Mouse (Mus musculus): Measurements from ENCODE around the gene Stx19.
A peak's percentile ranks its signal among the peaks of the same experiment; 100 is the strongest.

Gene Stx19

DNA sequence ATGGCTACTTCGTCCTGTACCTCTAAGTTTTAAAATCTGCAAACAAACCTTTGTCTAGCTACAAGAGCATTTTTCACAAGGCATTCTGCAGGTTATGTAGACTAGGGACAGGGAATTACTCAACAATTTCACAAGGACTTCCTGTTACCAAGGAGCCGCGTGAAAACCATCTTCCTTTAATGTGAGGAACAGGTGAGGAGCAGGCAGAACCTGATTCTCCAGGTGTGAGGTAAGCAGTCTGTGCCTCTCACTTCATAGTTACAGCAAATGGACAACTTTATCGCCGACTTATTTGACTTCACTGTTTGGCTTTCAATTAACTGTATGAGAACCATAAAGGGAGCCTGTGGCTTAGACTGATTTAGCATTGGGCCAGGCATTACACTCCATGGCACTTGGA is at the start of gene Stx19:
Gene Stx19, plus strand, starts transcription at position 186 of the 400 bp plus-strand sequence.
- no peak for DNase-seq

DNA sequence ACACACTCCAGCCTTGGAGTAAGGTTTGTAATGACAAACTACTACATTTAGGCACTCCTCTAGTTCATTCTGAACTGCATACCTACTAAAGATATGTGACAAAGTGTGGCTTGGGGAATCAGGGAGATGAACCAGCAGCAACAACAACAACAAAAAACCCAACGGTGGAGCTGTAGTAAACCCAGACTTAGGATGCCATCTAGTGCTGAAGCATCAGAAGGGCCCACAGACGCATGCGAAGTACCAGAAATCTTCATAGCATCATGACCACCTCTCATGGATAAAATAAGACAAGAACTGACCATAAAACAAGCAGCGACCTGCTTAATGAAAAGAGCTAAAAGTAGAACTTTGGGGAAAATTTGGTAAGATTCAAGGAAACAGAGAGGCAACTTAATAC is 41.0 kb upstream of the Stx19 start:
- no peak for DNase-seq

DNA sequence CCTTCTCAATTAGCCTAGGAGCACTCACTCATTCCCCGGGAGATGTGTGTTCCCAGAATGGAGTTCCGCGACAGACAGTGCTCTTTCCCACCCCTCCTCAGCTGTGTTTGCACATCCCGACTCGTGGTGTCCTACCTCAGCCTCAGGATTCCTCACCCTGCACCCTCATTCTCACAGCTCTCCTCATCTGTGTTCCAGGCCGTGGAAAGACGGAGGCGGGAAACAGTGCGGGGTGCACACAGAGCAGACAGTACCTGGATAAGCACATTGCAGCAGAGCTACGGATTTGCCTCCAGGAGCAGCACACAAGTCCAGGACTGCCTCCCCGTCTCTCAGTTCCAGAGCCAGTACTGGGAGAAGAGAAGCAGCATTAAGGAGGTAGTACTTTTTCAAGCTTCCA is 38.4 kb upstream of the Stx19 start:
- DNase-seq = no peak

DNA sequence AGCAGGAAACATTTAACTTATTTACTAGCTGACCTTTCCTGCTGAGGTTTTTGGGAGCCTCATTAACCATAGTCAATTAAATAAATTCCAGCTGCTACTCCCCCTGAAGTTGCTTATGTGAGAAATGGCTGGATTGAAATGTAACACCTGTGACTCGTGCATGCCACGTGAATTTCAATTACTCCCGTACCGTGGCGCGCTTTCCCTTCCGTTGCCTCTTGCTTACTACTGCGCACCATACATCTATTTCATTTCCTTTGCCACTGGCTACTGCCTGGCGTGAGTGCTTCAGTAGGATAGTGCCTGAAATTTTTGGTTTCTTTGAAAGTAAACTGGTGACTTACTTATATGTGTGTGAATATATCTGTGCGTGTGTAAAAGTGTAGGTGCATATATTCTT is 36.2 kb upstream of the Stx19 start:
- peak in 1 of 2 experiments; percentile 9 for DNase-seq

DNA sequence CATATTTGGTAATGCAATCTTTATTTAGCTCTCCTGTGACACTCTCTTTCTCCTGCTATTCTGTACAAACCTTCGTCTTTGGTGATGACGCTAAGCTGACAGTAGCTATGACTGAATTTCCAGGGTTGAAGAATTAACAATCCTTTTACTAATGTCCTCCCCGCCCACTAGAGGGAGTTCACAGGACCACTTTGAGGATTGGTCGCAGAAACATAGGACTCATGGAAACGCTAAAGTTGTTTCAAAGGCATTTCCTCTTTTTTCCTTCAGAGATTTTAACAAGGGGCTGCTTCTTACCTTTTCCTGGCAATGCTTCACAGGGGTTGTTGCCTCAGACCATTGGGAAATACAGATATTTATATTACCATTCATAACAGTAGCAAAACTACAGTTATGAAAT is 32.2 kb upstream of the Stx19 start:
- DNase-seq = peak in 1 of 2 experiments; percentile 30

DNA sequence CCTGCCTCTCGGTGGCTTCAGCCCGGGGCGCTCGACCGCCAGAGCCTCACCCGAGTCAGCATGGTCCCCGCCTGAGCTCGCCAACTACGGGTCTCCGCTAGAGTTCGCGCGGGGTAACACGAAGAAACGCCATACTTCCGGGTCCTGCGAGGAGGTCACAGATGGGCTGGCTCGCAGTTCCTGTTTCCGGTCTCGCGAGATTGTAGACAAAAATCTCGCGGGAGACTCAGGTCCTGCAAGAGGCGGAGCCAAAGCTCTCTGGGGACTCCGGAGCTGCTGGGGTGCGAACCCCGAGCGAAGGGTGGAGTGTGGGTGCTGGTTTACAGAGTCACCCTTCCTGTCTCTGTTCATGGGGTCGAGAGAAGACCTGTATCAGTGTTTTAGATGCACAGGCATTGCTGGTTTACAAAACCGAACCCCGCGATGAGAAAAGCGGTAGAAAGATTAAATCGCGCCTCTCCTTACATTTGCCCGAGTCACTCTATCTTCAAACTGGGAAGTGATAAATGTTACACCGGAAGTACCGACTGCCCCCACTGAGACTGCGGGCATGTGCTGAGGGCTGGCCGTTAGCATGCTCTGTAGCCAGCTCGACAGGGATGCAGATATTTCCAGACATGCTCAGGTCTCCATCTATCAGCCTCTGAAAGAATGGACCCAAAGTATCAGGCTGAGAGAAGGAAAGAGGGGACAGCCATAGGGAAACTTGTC is 27.7 kb upstream of the Stx19 start, which contains the start of gene Nsun3:
Gene Nsun3, minus strand, starts transcription at position 198 of the 711 bp plus-strand sequence.
- DNase-seq = peak; percentile 94 to 96

DNA sequence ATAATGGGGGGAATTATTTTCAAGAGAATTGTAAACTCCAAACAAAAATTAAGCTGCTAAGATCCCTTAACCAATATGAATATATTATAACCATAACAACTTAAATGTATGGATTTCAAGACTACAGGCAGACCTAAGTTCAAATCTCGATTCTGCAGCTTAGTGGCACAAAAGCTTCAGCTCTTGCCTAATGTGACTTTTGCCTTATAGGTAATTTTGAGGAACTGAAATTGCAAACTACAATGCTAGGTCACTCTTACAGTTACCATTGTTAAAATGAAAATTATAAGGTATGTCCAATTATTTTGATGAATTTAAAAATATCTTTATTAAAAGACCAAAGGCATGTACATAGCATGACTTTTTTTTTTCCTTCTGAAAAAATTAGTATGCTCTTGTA is 17.9 kb upstream of the Stx19 start:
- DNase-seq = no peak

DNA sequence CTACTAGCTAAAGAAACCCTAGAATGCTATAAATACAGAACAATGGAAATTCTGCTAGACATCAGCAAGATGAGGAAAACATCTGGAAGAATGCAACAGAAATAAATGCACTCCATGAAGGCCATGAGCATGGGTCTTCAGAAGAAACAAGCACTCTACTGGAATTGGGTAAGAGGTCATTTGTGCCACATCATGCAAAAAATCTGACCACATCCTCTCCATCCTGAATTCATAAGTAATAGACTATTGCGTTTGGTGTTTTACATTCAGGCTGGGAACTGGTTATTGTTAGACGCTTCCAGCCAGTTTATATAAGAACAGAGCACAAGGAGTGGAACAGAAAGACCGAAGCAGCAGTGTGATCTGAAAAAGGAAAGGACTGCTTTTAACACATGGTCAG is 15.7 kb upstream of the Stx19 start:
- no peak for DNase-seq

DNA sequence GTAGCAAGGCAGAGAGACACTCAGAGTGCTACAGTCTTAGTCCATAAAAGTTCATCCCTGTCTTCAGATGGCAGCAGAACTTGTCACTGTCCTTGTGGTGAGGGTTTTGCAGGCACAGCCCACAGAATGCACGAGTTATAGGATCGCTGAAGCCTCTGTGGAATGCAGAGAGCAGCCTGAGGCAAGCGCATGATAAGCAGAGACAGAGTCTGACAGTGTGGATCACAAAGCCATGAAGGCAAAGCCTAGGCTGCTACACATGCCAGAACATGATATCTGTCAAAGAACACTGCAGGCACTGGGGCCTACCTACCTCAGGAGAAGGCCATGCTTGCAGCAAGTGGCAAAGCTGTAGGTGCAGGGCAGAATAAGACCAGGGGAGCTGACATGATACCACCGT is 15.1 kb upstream of the Stx19 start:
- no peak for DNase-seq

DNA sequence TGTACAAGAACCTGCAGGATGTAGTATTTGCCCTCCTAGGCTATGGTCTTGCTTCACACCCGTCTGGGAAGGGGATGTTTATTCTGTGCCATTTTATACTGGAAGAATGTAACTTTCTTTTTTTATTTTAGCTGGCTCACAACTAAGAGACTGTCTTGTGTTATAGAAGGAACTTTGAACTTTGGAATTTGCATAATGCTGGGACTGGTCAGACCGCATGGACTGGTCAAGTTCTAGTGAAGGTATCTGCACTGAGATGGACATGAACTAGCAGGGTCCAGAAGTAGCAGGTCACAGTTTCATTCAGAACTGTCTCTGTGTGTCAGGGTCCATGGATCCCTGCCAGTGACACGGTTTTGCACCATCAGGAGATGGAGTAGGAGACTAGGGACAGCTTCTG is 14.6 kb upstream of the Stx19 start:
- DNase-seq = peak in 1 of 2 experiments; percentile 10

DNA sequence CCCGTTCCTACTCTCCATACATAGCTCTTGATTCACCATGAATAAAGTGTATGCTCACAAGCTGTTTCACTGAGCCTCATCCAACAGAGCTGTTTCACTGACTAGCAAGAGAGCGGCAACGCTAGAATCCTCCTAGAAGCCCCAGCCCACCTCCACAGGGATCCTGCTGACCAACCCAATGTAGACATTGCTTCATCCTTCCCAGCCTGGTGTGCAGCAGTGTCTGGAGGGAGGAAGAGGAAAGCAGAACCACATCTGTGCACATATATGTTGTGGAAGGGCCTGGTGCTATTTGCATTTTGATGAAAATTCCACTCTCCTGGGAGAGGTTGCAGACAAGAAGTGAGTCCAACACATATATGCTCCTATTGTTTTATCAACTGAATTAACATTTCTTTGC is 9.9 kb upstream of the Stx19 start:
- DNase-seq = no peak

DNA sequence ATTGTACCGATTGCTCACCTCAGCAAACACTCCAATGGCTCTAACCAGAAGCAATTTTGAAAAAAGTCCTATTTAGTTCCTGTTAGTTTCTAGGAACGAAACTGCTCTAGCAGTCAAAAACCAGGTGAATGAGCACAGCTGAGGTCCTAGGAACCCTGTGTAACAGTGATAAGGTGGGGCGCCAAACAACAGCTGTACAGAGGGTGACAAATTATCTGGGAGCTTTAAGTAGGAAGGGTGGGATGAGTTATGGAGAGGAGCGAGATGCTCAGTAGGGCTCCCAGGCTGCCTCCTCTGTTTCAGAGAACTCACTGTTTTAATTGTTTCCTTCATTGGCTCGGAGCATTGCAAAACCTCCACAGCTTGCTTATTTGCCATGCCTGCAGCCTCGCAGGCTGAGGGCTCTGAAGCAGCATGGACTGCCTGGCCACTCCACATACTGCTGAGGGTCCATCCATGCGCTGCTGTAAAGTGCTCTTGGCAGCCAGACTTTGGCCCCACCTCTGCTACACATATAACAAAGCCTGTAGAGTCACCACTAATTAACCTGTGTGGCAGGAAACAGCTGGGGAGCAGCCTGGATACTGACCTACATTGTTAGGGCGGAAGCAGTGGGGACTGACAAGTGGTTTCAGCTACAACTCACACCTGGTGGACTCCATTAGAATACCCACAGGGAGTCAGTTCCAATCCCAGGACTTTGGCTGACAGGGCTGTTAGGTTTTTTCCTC is 7.1 kb upstream of the Stx19 start:
- DNase-seq = no peak

DNA sequence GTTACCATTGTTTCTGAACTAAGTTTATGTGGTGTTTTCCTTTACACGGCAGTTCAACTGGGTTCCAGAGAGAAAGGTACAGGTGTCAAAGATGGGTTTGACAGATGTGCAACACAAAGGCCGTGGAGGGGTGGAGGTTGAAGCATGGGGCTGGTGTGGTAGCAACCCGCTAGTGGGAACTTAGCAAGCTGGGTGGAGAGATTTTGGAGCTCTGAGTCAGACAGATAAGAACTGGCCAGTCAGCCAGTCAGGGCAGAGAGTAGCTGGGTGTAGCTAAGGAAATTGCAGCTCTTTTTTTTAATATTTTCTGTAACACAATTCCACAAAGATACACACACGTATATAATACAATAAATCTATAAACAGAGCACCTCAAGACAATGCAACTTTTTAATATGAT is 3.6 kb upstream of the Stx19 start:
- no peak for DNase-seq

DNA sequence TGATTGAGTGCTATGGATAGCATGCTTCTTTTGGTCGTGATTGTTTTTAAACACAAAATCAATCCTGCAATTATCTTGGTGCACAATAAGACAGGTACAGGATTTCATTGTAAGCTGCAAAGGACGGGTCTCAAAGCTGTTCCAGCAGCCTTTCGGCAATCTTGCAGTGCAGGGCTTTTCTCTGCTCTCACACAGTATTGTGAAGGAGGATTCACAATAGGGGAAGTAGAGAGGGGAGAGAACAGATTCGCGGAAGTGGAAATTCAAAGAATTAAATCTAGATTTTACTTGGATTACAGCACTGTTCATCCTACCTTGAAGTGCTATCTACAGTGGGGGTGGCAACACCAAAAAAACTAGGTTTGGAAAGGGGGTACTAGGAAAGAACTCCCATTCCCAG is 686 bp upstream of the Stx19 start:
- DNase-seq = no peak

DNA sequence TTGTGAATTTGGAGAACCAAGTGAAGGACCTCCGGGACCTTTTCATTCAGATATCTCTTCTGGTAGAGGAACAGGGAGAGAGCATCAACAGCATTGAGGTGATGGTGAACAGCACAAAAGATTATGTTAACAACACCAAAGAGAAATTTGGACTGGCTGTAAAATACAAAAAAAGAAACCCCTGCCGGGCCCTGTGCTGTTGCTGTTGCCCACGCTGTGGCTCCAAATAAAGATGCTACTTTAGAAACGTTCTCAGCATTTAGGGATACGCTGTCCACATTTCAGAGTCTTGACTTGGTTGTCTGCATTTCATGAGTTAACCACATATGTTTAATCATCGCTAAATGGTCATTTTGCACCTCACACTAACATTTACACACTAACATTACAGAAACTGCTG is 8.0 kb downstream of the Stx19 start:
- no peak for DNase-seq

DNA sequence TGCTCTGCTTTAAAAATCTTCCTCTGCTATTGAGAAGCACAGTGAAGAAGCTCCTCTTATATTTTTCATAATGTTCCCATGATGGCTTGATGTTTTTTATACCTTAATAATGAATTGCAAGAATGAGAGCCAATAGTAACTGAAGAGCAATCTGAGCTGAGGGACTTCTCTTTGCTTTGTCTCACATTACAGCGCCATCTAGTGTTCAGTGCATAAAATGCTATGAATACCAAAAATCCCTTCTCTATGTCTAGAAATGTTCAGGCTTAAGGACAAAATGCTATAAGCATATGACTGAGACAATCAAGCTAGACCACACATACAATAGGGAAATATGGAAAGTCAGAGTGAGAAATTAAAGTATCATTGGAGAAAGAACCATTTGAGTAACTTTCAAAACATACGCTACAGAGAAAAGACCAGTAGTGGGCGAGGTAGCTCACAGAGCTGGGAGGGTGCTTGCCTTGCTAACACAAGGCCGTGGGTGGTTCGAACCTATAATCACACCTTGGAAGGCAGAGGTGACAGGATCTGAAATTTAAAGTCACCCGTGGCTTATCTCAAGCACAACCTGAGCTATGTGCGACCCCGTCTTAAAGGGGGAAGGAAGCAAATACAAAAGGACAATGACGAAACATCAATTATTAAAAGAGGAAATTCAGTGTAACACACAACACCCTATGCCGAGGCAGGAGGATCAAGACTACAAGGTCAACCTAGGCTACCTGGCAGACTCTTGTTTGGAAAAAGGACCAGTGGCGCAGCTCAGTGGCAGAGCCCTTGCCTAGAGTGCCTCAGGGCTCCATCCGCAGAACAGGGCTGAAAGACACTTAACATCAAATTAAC is 11.9 kb downstream of the Stx19 start:
- DNase-seq = peak; percentile 18 to 22

DNA sequence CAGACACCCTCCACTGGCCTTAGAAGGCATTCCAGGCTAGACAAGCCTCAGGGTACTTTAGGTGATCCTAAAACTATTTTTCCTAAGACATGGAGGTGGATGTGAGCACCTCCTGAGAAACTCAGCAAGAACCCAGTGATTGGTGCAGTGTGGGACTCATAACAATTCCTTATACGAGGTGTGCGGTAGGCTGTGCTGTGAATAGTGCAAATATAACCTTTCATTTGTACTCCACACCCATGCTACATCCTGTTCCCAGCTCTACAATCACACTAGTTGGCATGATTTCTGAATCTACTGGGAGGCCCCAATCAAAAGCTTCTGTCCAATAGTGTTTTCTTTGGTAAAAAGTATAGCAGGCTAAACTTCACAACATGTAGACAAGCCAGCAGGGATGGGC is 17.6 kb downstream of the Stx19 start:
- no peak for DNase-seq

DNA sequence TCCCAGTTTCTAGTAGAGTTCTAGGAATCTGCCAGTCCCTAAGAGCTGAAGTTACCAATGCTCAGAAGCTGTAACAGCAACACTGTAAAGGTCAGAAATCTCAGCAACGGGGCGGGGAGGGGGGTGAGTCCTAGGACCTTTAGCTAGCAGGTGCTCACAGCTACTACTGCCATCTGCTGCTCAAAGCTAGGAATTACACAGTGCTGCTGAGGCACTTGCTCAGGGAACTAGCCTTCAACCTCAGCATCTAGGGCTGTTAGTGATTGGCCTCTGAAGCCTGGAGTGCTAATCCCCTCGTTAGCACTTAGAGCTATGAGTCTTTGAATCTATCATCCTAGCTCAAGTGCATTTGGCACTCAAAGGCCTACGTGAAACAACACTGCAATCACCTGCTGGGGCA is 18.0 kb downstream of the Stx19 start:
- peak; percentile 55 to 71 for DNase-seq

DNA sequence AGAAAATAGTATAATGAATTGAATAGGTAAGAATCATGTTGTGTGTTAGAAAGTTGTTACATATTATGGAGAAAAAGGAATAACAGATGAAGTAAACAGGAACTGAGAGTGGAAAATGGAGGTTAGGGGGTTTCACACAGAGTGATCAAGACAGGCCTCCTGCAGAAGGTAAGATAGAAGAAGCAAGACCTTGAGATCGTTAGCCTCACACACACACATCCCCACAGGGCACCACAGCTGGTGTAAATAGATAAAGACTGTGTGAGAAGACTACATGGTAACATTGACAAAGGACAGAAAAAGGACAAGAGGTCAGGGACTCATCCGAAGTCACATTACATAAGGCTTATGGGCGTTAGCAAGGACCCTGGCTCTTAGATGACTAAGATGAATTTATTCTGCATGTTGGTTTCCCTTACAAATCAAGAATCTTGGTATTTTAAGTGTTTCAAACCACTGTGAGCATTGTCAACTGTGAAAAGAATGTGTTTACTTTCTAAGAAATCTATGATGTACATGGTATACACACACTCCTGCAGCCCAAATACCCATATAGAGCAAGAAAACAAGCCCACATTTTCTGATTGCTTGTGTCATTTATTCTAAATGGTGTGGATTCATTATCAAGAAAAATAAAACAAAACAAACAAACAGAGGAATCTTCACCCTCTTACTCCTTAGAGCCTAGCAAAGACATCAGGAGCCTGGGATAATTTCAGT is 19.7 kb downstream of the Stx19 start:
- DNase-seq = no peak

DNA sequence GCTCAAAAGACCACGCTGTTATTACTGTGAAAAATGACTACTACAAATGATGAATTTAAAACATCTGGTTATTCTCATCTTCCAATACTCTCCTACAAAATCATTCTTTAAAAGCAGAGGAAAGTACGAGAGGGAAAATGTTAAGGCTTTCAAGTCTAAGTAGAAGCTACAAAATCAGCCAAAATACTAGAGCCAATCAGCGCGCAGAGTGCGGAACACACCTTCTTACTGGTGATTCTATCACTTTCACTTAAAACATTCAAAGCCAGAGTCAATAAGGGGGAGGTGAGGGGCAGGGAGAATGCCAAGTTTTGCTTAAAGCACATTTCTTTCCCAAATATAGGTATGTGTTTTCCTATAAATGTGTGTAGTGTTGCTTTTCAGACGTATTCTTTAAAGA is 30.9 kb downstream of the Stx19 start:
- DNase-seq = no peak

DNA sequence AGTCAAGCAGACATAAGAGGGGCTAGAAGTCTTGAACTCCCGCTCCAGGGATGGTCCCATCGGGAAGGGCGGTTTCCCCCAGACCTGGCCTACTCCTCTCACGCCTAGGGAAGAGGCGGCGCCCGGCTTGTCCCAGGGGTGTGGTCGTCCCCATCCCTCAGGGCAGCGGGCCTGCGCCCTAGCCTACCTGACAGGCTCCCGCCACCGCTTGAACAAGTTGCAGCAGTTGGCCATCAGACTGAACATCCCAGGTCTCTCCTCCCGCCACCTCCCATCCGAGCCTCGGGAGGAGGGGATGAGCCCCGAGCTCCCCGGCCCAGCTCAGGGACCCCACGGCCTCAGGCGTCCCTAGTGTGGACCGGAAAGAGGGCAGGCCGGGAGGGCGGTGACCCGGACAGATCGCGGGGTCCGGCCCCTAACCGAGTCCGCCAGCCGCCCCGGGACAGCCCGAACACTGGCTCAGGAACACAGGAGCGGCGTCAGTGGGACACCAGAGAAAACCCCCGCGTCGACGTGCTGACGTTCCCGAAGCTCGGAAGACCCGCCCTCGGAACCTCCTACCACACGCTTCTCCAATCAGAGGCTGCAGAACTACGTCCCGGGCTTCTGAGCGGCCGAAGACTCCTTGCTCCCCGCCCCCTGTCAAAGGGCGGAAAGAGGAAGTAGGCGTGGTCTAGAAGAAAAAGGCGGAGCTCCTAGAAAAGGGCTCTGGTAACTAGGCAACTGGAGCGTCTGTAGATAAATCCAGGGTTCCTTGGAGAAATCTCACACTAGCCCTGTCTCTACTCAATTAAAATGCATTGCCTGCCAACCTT is 32.2 kb downstream of the Stx19 start, which contains the start of gene Arl13b:
Gene Arl13b, minus strand, starts transcription at position 543 of the 815 bp plus-strand sequence.
- DNase-seq = peak; percentile 94 to 97

Measured in kidney, postnatal 36 days (tissue).